Mouse (Mus musculus) kidney, adult 8-10 months (tissue): ENCODE data around the gene Abcf2.

Source experiments
- DNase-seq, 2 experiments: peaks; one replicate each; pipeline ENCODE4 v3.0.0; 2022

Abcf2 gene

GRCm38 (mm10) chr5:24601911-24602750, 24.9 kb upstream of the Abcf2 start:
- peak in 1 of 2 experiments; percentile 66 for DNase-seq

GRCm38 (mm10) chr5:24601071-24601835, 24.0 kb upstream of the Abcf2 start:
- DNase-seq = no peak

- DNase-seq = no peak
Measured at GRCm38 (mm10) chr5:24600236-24600635, 23.0 kb upstream of the Abcf2 start.

GRCm38 (mm10) chr5:24599137-24599536, 21.9 kb upstream of the Abcf2 start:
- no peak for DNase-seq

- peak in 1 of 2 experiments; percentile 60 for DNase-seq
Measured at GRCm38 (mm10) chr5:24598570-24599006, 21.3 kb upstream of the Abcf2 start.

GRCm38 (mm10) chr5:24597901-24598569, 20.8 kb upstream of the Abcf2 start:
- DNase-seq = no peak

GRCm38 (mm10) chr5:24597221-24597728, 20.0 kb upstream of the Abcf2 start:
- peak; percentile 78 to 88 for DNase-seq

GRCm38 (mm10) chr5:24596519-24597171, 19.4 kb upstream of the Abcf2 start:
- no peak for DNase-seq

GRCm38 (mm10) chr5:24595786-24596380, 18.6 kb upstream of the Abcf2 start:
- DNase-seq = no peak

GRCm38 (mm10) chr5:24595261-24595660, 18.0 kb upstream of the Abcf2 start:
- DNase-seq = no peak

- DNase-seq = no peak
Measured at GRCm38 (mm10) chr5:24594346-24594745, 17.1 kb upstream of the Abcf2 start.

GRCm38 (mm10) chr5:24593928-24594327, 16.7 kb upstream of the Abcf2 start:
- no peak for DNase-seq

- DNase-seq = no peak
Measured at GRCm38 (mm10) chr5:24593230-24593629, 16.0 kb upstream of the Abcf2 start.

GRCm38 (mm10) chr5:24592471-24593160, 15.3 kb upstream of the Abcf2 start:
- DNase-seq = no peak

GRCm38 (mm10) chr5:24591796-24592470, 14.7 kb upstream of the Abcf2 start:
- DNase-seq = no peak

GRCm38 (mm10) chr5:24591268-24591721, 14.0 kb upstream of the Abcf2 start:
- no peak for DNase-seq

- no peak for DNase-seq
Measured at GRCm38 (mm10) chr5:24589511-24590500, 12.5 kb upstream of the Abcf2 start.

- DNase-seq = no peak
Measured at GRCm38 (mm10) chr5:24587200-24587577, 9.9 kb upstream of the Abcf2 start.

GRCm38 (mm10) chr5:24586547-24587199, 9.4 kb upstream of the Abcf2 start, which contains the start of gene Chpf2:
Chpf2 (plus strand) TSS chr5:24586741.
- DNase-seq = peak; percentile 74 to 81
